Mouse (Mus musculus) layer of hippocampus, postnatal 14 days (tissue): Measurements from ENCODE around the gene Mrps5. TPM values are rescaled to one million over a fixed set of nuclear protein-coding genes. Genes with fewer than 3 reads are reported as not detected.

Source experiments
- total RNA-seq, 2 experiments: library from RNA; stranded (reverse); gene quantifications; 2 replicates each; pipeline ENCODE4 v1.2.3; 2021

The Mrps5 gene
- total RNA-seq, 2 experiments from 2014 or later: 86.9 to 91.8 TPM

Other genes with a start within 250 kb of the Mrps5 start
- gene Astl, start 248.6 kb upstream of the Mrps5 start, total RNA-seq: not detected
- under 1 TPM; 0.18 to 0.43 TPM for gene Adra2b, start 224.0 kb upstream of the Mrps5 start, total RNA-seq
- gene Gpat2, start 162.0 kb upstream of the Mrps5 start, total RNA-seq: under 1 TPM in 1 of 2 experiments, not detected in 1; 0.29 TPM
- 10 to 100 TPM; 17.7 to 18.4 TPM for gene Fahd2a, start 142.7 kb upstream of the Mrps5 start, total RNA-seq
- gene Kcnip3, start 65.1 kb upstream of the Mrps5 start, total RNA-seq: 10 to 100 TPM; 56.0 to 57.3 TPM
- under 1 TPM in 1 of 2 experiments, not detected in 1; 0.38 TPM for gene Prom2, start 45.8 kb upstream of the Mrps5 start, total RNA-seq
- 1 to 10 TPM; 7.5 to 7.6 TPM for gene Zfp661, start 128 bp upstream of the Mrps5 start, total RNA-seq
- gene Mal, start 69.5 kb downstream of the Mrps5 start, total RNA-seq: 10 to 100 TPM; 55.4 to 57.5 TPM
- gene Mall, start 142.7 kb downstream of the Mrps5 start, total RNA-seq: 1 to 10 TPM in 1 of 2 experiments, under 1 TPM in 1; 0.65 to 1.0 TPM
- gene Nphp1, start 201.7 kb downstream of the Mrps5 start, total RNA-seq: 10 to 100 TPM; 20.3 to 21.3 TPM
- gene Mtln, start 205.3 kb downstream of the Mrps5 start, total RNA-seq: 10 to 100 TPM; 40.5 to 46.6 TPM
- 1 to 10 TPM; 1.4 TPM for gene Bub1, start 244.6 kb downstream of the Mrps5 start, total RNA-seq